Mouse (Mus musculus) monocyte, adult 5-6 weeks (primary cell): ENCODE measurements around the gene Numbl. TPM values are rescaled to one million over a fixed set of nuclear protein-coding genes. Genes with fewer than 3 reads are reported as not detected.

Experiments used
- ATAC-seq: fragments of 153-309, 156-312 bp; replicated peaks from 2 replicates; pipeline ENCODE4 v1.8.0; 2017; ENCODE audit warnings: mild to moderate bottlenecking; ENCODE audit not compliant: low TSS enrichment, insufficient number of reproducible peaks, severe bottlenecking, poor library complexity, low FRiP score
- total RNA-seq: library from RNA; stranded (forward); fragments of 200-1000, 200-491, 200-594 nt; gene quantifications from 3 replicates; pipeline ENCODE4 v1.2.3, GENCODE M21; 2017

The Numbl gene
- total RNA-seq, 1 experiment from 2014 or later = 1.2 TPM

DNA sequence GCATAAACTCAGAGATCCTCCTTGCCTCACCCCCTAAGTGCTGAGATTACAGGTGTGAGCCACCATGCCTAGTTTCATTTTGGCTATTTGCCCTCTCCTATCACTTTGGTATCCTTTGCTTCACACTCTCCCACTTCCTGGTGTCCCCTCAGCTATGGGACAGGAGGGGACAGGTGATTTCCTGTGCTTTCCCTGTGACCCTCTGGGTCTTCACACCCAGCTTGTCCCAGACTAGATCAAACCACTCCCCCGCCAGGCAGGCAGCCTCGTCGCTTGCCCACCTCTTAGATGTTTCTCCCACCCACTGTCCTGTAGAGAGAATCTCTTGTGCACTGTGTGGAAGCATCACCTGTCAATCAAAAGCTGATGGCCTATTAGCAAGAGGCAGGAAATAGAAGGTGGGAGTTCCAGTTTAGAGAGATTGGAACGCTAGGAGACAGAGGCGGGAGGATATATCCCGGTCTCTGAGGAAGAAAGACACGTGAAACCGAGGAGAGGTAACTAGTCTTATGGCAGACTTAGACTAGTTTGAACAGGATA is 52.8 kb downstream of the Numbl start:
- ATAC-seq = no peak

DNA sequence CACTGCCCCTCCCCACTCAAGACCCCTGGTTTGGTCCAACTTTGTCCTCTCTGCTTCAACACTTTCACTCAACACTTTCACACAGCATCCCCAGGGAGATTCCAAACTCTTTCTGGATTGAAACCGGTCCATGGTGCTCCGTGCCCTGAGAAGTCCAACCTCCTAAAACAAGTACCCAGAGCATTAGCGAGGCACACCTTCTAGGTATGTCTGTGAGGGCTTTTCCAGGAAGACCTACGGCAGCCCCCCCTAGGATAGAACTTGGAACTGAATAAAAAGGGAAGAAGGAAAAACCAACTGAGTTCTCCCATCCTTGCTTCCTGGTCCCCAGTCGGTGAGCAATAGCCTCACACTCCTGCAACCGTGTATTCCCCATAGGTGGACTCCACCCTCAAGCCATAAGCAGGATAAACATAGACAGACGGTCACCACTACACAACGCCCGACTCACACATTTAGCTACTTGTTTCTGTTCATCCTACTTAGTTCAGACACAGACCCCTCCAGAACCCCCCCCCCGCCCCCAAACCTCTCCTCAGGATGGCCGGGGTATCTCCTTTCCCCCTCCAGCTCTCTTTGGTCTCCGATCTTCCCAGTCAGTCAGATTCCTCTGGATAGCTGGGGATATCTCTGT is 53.5 kb downstream of the Numbl start:
- no peak for ATAC-seq

DNA sequence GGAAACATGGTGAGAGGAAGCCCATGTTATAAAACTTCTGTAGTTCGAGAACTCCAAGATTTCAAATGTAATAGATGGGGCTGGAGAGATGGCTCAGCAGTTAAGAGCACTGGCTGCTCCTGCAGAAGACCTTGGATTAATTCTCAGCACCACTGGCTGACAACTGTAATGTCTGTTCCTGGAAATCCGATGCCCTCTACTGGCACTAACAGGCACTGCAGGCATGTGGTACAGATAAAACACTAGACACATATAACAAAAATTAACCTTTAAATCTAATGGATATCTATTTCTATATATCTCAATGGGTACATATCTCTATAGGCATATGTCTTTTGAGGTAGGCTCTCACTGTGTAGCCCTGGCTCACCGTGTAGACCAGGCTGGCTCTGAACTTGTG is 56.2 kb downstream of the Numbl start:
- ATAC-seq = no peak

DNA sequence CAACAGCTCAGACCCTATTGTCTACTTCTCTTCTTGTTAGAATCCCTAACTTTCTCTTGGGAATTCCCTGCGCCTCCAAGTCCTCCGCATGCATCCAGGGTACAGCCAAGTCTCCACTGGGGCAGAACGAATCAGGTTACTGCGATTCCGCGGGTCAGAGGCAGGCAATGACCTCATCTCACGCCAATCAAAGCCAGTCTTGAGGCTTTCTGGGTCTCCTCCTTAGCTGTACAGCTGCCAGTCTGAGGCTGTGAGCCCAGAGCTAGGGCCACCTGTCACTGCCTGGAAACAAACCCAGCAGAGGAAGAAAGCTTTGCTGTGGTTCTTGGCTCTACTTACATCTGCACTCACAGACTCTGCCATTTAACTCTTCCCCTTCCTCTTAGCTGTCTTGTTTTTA is 57.7 kb downstream of the Numbl start:
- no peak for ATAC-seq

DNA sequence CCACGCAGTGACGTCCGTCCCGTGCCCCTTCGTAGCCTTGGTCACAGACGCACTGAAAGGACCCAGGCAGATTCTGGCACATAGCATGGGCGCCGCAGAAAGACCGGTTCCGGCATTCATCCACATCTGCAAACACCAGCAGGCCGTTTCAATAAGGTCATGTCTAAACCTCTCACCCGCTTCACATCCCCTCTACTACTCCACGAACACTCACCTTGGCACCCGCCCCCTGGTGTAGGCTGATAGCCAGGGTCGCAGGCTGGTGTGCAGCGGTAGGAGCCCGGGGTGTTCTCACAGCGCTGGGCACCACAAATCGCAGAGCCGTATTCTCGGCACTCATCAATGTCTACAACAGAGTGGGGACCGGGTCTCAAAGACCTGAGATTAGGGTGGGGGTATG is 61.2 kb downstream of the Numbl start:
- no peak for ATAC-seq

DNA sequence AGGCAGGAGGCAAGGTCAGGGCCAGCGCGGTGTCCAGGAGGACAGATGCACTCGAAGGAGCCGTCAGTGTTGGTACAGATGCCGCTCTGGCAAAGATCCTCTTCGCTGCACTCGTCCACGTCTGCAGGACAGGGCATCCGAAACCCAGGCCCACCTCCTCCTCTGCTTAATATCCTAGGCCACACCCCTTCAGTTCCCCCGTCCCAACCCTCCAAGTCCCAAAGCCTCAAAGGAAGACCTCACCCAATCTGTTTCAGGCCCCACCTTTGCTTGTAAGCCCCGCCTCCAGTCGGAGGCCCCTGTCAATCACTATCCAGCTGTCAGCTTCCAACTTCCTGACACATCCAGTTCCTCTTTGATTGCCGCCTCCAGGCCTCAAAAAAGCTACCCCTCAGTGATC is 64.1 kb downstream of the Numbl start:
- no peak for ATAC-seq

DNA sequence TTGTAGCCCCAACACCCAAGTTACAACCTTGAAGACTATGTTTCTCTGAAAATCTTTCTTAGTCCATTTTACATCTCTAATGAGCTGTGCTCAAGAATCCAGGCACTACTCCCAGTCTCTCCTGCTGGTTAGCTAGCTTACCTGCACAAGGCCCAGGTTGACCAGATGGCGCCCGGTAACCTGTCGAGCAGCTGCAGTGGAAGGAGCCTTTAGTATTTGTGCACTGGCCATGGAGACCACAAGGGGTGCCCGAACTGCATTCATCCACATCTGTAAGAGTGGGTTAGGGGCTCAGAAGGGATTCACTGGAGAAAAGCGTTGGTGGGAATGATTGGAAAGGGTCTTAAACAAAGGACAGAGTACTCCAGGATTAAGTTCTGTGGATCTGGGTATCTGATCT is 64.8 kb downstream of the Numbl start:
- ATAC-seq = no peak

DNA sequence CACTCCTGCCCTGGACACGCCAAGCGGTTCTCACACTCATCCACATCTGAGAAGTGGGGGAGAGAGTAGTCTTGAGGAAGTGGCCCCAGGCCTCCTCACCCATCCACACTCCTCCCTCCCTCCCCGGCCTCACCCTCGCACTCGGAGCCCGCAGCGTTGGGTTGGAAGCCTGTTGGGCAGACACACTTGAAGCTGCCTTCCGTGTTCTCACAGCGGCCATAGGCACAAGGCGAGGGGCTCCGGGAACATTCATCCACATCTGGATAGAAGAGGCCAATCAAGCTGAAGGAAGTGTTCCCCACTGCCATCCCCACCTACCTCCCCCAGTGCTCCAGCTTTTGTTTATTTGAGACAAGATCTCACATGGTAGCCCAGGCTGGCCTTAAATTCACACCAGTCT is 65.9 kb downstream of the Numbl start:
- no peak for ATAC-seq

DNA sequence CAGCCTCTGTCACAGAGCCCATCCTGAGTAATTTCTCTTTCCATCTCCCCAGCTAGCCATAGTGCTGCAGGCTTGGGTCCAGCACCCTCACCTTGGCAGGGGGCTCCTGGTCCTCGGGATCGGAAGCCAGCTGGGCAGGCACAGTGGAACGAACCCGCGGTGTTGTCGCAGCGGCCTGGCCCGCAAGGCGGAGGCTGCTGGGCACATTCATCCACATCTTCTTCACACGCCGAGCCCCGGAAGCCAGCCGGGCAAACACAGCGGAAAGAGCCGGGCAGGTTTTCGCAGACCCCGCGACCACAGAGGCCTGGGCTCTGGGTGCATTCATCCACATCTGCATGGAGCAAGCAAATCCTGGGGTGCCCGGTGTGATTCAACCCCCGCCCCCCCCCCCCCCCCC is 66.7 kb downstream of the Numbl start:
- ATAC-seq = no peak

DNA sequence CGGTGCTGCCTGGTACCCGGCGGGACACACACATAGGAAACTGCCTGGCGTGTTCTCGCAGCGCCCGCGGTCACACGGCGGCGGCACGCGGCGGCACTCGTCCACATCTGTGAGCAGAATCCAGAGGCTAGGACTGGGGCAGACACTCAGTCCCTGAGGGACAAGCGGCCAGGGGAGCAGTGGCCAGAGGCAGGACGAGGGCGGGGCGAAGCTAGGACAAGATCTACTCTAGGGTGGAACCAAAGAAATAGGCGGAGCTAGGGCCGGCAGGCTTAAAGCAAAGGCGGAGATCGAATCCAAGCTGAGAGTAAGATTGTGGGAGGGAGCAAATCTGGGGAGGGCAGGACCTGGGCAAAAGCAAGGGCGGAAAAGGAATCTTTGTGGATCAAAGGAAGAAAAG is 67.5 kb downstream of the Numbl start:
- ATAC-seq = no peak

DNA sequence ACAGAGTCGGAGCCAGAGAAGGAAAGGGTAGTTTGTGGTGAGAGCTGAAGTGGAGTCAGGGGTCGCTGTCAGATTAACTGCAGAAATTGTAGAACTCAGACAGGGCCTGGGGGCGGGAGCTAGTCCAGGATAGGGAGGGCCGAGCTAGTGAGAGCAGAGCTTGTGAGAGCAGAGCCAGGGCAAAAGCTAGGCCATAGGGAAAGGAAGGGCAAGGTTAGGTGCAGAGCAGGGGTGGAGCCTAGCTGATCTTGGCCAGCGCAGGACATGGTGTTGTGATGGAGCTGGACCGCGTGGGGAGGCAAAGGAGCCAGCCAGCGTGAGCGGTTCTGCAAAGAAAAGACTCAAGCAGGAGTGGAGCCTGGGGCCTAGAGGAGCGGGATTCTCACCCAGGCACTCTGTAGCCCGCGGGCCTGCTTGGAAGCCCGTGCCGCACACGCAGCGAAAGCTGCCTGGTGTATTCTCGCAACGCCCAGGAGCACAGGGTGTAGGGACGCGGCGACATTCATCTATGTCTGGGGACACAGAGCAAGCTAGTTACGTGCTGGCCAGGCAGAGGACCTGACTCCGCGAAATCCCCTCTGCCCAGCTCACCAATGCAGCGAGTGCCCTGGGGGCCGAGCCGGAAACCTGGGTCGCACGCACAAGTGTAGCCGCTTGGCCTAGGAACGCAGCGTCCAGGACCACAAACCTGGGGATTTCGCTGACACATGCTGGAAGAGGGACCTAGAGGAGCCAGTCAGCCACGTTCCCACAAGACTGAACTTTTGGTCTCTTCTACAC is 68.1 kb downstream of the Numbl start:
- no peak for ATAC-seq

DNA sequence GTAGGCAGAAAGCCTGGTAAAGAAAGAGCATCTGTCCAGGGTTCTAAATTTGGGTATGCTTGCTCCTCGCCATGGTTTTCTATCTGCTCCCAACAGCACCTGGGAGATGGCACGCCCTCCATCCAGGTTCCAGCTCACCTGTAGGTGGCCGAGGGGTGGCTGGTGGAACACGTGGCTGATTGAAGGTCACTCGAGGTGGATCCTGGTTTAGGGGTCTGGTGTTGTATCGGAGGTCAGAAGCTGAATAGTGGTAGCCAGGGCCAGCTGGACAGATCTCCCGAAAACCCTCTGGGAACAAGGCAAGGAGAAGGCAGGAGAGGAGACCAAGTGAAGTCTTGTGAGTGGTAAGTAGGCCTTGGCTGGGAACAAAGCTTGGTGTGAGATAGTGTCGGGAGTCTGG is 69.3 kb downstream of the Numbl start:
- ATAC-seq = no peak

DNA sequence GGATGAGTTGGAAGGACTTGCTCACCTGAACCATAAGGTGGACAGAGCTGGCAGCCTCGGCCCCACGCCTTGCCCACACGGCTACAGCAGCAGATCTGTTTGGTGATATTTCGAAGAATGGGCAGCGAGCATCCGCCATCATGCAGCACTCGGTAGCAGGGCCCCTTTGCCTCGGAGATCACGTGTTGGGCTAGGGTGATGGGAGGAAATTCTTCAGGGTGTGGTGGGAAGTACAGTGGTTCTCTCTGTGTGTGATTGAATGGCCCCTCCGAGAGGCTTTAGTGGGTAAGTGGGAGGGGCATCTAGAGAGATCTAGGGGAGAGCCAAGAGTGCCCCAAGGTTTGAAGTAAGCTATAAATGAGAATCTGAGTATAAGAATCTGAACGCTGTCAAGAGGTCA is 69.9 kb downstream of the Numbl start:
- ATAC-seq = no peak

DNA sequence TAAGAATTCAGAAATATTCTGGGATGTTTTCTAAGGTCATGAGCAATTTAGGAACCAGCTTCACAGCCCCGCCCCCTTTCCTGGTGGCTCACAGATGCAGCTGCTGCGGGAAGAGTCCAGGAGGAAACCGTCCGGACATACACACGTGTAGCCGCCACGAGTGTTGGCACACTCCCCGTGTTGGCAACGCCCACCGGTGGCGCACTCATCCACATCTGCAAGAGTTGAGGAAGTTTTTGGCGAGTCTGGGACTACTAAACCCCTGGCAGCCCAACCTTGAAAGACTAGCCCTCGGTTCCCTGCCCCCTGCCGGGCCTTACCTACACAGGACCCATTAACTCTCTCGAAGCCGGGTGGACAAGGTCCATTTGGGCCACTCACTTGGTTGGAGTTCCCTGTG is 70.4 kb downstream of the Numbl start:
- no peak for ATAC-seq

DNA sequence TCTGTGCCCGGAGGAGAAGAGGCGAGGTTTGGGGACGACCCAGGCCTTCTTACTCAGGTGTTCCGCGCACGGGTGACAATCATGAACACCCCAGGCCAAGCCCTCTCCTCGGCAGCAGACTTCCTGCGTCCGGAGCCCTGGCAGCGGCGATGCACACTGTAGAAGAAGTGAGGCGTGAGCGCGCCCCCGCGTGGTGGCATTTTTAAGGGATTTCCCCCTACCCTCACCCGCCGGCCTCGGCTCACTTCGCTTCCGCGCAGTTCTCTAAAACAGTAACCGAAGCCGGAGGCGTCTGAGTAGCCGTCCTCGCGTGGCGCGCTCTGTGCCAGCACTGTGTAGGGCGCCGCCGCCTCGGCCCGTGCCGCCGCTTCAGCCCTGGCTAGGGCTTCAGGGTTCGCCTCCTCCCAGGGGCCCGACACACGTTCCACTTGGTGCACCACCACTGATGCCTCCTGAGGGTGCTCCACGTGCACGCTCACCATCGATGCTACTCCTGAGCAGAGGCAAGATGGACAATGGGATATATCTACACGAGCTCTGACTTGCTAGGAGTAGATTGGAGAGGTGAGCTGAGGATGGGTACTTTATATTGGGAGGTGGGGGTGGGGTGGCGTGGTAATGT is 71.2 kb downstream of the Numbl start:
- ATAC-seq = peak; percentile 53

DNA sequence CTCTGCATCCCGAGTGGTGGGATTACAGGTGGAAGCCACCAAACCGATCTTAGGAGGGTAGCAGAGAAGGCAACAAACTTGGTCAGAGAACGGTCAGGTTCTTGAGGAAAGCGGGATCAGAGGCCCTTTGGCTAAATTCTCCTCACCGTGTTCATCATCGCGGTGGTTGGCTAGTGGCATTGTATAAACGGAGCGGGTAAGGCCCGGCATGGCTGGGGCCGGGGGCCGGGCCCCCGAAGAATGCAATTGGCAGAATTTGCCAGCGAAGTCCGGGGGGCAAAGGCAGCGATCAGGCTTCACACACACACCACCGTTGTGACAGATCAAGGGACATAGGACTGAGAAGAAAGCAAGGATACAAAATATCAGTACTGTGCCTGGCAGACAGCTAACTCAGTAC is 71.7 kb downstream of the Numbl start:
- no peak for ATAC-seq

DNA sequence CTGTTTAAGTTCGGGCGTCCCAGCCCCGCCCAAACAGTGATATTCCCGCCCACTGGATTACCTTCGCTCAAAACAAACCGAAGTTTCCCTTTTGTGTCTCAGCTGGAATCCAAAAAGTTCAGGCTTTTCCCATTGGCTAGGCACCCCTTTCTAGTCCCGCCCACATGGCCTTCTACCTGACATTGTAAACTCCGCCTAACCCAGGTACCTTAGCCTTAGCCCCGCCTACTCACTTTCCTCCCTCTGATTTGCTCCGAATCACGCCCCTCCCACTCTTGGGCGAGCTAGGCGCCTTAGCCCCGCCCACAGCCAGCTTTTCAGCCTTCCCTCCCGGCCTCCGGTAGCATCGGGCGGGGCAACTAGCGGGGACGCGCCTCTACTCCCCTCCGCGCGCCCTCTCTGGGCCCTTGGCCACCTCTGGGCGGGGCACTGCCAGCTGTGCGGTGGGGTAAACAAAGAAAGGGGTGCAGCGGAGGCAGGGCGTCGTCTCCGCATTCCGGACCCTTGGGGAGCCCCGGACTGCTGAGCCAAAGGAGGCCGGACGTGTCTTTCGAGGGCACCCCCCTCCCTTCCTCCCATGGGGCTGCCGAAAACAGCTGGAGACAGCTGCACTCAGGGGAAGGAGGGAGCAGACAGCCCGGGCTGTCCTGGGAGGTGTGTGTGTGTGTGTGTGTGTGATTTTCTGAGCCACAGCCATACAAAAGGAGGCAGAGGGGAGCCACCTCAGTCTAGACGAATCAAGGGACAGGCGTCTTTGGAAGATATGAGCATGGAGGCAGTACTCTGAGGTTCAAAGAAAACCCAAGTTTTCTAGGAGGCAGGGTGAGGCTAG is 72.7 kb downstream of the Numbl start:
- ATAC-seq = peak; percentile 60

DNA sequence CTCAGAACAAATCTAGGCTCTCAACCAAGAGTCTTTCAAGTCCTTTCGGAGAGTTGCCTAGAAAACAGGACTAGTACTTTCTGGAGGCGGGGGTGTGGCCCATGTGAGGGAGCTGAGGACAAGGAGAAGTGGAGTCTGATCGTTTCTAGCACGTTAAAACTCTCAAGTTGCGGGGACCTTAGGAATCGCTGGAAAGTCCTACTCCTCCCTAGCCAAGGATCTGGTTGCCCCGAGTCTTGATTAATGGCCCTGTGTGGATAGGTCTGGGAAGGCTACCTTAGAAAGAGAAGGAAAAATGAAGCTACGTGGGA is 73.3 kb downstream of the Numbl start:
- ATAC-seq = no peak
